Mouse (Mus musculus): ENCODE data around the gene Tomm6.

Gene Tomm6

GRCm38 (mm10) chr17:47694503-47695336 is 6.5 kb upstream of the Tomm6 start, which contains the start of gene Prickle4:
Prickle4 (minus strand) TSS chr17:47694736.
- in situ Hi-C loops (cut with MboI, MseI): loop anchor here in 1 of 2 experiments (5.0 kb wide), 1 partner anchor 187 kb away; the partner anchor contains the start of gene Ccnd3

GRCm38 (mm10) chr17:47694442-47694502 is 6.1 kb upstream of the Tomm6 start, which contains the start of gene Gm21981:
Gm21981 (minus strand) TSS chr17:47694455.
- in situ Hi-C loops (cut with MboI, MseI): loop anchor here in 1 of 2 experiments (5.0 kb wide), 1 partner anchor 187 kb away; the partner anchor contains the start of gene Ccnd3

GRCm38 (mm10) chr17:47693671-47694441 is 5.7 kb upstream of the Tomm6 start:
- in situ Hi-C loops (cut with MboI, MseI): loop anchor here in 1 of 2 experiments (5.0 kb wide), 1 partner anchor 187 kb away; the partner anchor contains the start of gene Ccnd3

GRCm38 (mm10) chr17:47691650-47692049 is 3.5 kb upstream of the Tomm6 start:
- in situ Hi-C loops (cut with MboI, MseI): loop anchor here in 1 of 2 experiments (5.0 kb wide), 1 partner anchor 184 kb away; the partner anchor contains the start of gene Ccnd3

- in situ Hi-C loops (cut with MboI, MseI): loop anchor here in 1 of 2 experiments (5.0 kb wide), 2 partner anchors 58 to 183 kb away; partner anchors contain the start of genes Ccnd3 and Usp49
Measured at GRCm38 (mm10) chr17:47689894-47690293, 1.7 kb upstream of the Tomm6 start.

- in situ Hi-C loops (cut with MboI, MseI): loop anchor here in 1 of 2 experiments (5.0 kb wide), 1 partner anchor 57 kb away; the partner anchor contains the start of gene Usp49
Measured at GRCm38 (mm10) chr17:47688608-47689575, 706 bp upstream of the Tomm6 start, which contains the start of gene Frs3. Frs3 (plus strand) TSS chr17:47689030.

- in situ Hi-C loops (cut with MboI, MseI): loop anchor here in 1 of 2 experiments (5.0 kb wide), 1 partner anchor 55 kb away; the partner anchor contains the start of gene Usp49
Measured at GRCm38 (mm10) chr17:47687409-47688343, 510 bp downstream of the Tomm6 start.

GRCm38 (mm10) chr17:47682836-47683235 is 5.3 kb downstream of the Tomm6 start:
- in situ Hi-C loops (cut with MboI, MseI): loop anchor here in 1 of 2 experiments (5.0 kb wide), 1 partner anchor 51 kb away; the partner anchor contains the start of gene Usp49

- in situ Hi-C loops (cut with MboI, MseI): no loop called here
Measured at GRCm38 (mm10) chr17:47678702-47679101, 9.5 kb downstream of the Tomm6 start.

- in situ Hi-C loops (cut with MboI, MseI): no loop called here
Measured at GRCm38 (mm10) chr17:47678238-47678637, 9.9 kb downstream of the Tomm6 start.

- in situ Hi-C loops (cut with MboI, MseI): no loop called here
Measured at GRCm38 (mm10) chr17:47676581-47676980, 11.6 kb downstream of the Tomm6 start.

- in situ Hi-C loops (cut with MboI, MseI): no loop called here
Measured at GRCm38 (mm10) chr17:47672311-47673111, 15.7 kb downstream of the Tomm6 start.

- in situ Hi-C loops (cut with MboI, MseI): no loop called here
Measured at GRCm38 (mm10) chr17:47671988-47672310, 16.2 kb downstream of the Tomm6 start.

- in situ Hi-C loops (cut with MboI, MseI): no loop called here
Measured at GRCm38 (mm10) chr17:47669166-47669565, 19.0 kb downstream of the Tomm6 start.

GRCm38 (mm10) chr17:47664474-47664873 is 23.7 kb downstream of the Tomm6 start:
- in situ Hi-C loops (cut with MboI, MseI): no loop called here

GRCm38 (mm10) chr17:47663009-47663713 is 25.0 kb downstream of the Tomm6 start:
- in situ Hi-C loops (cut with MboI, MseI): no loop called here

- in situ Hi-C loops (cut with MboI, MseI): no loop called here
Measured at GRCm38 (mm10) chr17:47658741-47659243, 29.4 kb downstream of the Tomm6 start.

- in situ Hi-C loops (cut with MboI, MseI): no loop called here
Measured at GRCm38 (mm10) chr17:47657901-47658300, 30.3 kb downstream of the Tomm6 start.

Data from T-helper 17 cell (primary cell).